In genomic region chr13:63918733-63919422, GRCm38 (mm10) we compare ENCODE assay signal across 8 mouse cellular contexts.
DNase-seq lines count a peak whose midpoint lies in the region; ATAC-seq lines count a peak whose summit lies in the region.

No protein-coding gene starts in this region.

- WGBS in intestine, embryonic 15.5 days: 32% methylated on average over 18 of the region's 18 CpGs

- H3K27ac ChIP-seq in intestine, embryonic 15.5 days: peak overlapping the region; percentile 76

- H3K4me3 ChIP-seq in intestine, embryonic 15.5 days (replicated peaks): no peak overlapping the region

- DNase-seq in adrenal gland, adult (ENCODE audit: inconsistent age in 2 of 2, low spot score in 1 of 2): peak; percentile 26 to 45
- no peak for DNase-seq in adrenal gland, postnatal 4 days (ENCODE audit: low spot score in 2 of 2)
- peak; percentile 45 for DNase-seq in cerebellum, adult 11 months
- peak; percentile 69 to 73 for DNase-seq in left cerebral cortex, postnatal 10 days (ENCODE audit: extremely low spot score in 1 of 2, low spot score in 2 of 2)
- DNase-seq in right cerebral cortex, postnatal 10 days (ENCODE audit: low spot score in 2 of 2): peak; percentile 84 to 89
- no peak for DNase-seq in embryo, embryonic 11 days

- H3K27me3 ChIP-seq in intestine, embryonic 15.5 days (replicated peaks): no peaks in the 10 kb centered on the region

- no peaks in the 10 kb centered on the region for H3K9me3 ChIP-seq in intestine, embryonic 15.5 days

- peak; percentile 83 for ATAC-seq in frontal cortex, adult (ENCODE audit: low TSS enrichment)
- 0 out of 2 replicates have a peak, but pooled peaks have one; percentile 42 for ATAC-seq in intestine, embryonic 15.5 days

- H3K4me2 ChIP-seq in intestine, embryonic 15.5 days (replicated peaks): peak overlapping the region; percentile 13; the same call in 1 of the 2 replicates

- intact Hi-C loops in left cerebral cortex, postnatal 10 days (cut with DNase I): no loop called here

- peaks cover 26% of the 10 kb centered on the region for H3K4me1 ChIP-seq in intestine, embryonic 15.5 days (replicated peaks)

- 0 out of 2 replicates have a peak overlapping the region, but pooled peaks have one; percentile 12 for H3K9ac ChIP-seq in intestine, embryonic 15.5 days

- no peaks in the 10 kb centered on the region for H3K36me3 ChIP-seq in intestine, embryonic 15.5 days

Comparison
In these comparisons a context has a peak if more than half of its experiments do, and no peak if none do; other contexts are left out.
1. DNase-seq: peak in adrenal gland, adult (2 of 2), cerebellum, adult 11 months (single experiment), left cerebral cortex, postnatal 10 days (2 of 2) and right cerebral cortex, postnatal 10 days (2 of 2); none in adrenal gland, postnatal 4 days (0 of 2) and embryo, embryonic 11 days (single experiment).